Mouse (Mus musculus) thymus, postnatal 10 days (tissue): Measurements from ENCODE around the gene Gal3st2b.
"Not testable (repeated sequence)": the region's sequence is repeated elsewhere in the genome, so short reads cannot be mapped to it uniquely, and the experiment has no call there.

Source experiments
- DNase-seq, 2 experiments: peaks; one replicate each; pipeline ENCODE4 v3.0.0; 2021; ENCODE audit warnings: low spot score in 2 of 2

Gal3st2b gene

DNA sequence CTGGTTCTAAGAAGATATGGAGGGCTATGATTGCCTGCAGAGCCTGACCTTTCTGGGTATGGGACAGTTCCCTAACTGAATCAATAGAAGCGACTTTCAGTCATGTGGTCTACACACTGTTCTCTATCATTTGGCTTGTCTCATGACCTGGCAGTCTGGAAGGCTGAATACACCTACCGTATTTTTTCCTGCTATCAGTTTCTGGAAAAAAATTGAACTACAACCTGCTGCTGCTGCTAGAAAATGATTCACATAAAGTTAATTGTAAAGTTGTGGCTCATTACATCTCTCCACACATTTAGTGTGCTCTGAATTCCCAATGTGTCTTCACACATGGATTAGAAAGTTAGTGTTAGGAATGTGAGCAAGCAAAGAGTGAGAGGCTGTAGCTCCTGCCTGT, at the start of gene Gal3st2b:
Gene Gal3st2b, plus strand, starts transcription at position 301 of the 400 bp plus-strand sequence.
- DNase-seq = not testable (repeated sequence)

DNA sequence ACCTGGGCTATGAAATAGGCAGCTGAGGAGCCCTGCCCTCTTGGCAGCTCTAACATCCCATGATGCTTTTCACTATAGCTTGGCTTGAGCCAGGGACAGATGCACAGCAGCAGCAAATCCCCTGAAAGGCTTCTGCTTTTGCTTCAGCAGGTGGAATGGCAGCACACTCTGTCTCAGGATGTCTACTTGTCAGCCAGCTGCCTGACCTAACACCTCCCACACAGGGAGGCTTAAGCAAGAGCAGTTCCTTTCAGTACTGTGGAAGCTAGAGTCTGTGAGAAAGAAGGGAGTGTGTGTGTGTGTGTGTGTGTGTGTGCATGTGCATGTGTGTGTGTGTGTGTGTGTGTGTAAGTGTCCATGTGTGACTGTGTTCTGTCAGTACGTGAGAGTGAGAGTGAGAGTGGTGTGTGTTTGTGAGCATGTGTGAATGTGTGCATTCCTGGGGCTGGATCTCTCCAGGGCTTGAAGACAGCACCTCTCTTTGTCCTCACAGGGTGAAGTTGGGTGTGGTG, 46.5 kb upstream of the Gal3st2b start:
- not testable (repeated sequence) for DNase-seq

DNA sequence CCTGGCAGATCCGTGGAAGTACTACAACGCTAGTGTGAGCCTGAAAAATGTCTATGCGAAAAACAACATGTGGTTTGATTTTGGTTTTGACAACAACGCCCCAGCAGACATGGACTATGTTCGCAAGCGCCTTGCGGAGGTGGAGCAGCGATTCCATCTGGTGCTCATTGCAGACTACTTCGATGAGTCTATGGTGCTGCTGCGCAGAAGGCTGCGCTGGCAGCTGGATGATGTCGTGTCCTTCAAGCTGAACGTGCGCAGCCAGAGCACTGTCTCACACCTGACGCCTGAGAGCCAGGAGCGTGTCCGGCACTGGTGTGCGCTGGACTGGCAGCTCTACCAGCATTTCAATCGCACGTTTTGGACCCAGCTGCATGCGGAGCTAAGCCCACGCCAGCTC, 43.7 kb upstream of the Gal3st2b start:
- not testable (repeated sequence) for DNase-seq

DNA sequence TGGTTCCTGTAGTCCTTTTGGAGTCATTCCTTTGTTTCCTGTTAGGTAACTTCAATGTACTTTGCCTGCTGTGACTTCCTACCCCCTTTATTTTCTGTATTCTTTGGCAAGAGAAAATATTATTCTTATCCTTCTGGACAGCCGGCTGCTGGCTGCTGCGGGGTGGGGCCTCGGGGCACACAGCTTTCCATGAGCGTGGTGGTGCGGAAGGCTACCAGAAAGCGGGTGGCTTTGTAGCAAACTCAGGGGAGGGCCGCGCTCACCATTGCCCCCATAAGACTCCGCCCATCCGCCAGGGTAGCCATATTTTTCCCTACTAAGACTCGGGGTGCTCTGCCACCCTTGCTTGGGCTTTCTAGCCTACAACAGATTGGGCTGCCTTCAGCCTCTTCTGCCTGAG, 36.3 kb upstream of the Gal3st2b start:
- not testable (repeated sequence) for DNase-seq

DNA sequence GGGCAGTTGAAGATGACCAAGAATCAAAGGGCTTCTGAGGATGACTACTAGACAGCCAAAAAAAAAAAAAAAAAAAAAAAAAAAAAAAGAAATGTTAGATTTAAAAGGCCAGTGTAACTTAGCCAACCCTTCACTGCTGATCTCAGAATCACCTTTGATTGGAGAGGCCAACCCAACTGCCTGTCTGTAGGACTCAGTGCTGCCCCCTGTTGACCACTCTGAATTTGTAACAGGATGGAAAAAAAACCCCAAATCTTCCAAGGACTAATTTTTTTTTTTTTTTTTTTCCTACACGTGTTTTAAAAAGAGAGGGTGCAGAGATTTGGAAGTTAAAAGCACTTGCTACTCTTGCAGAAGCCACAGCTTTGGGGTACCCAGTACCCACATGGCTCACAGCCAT, 27.2 kb upstream of the Gal3st2b start:
- not testable (repeated sequence) for DNase-seq

DNA sequence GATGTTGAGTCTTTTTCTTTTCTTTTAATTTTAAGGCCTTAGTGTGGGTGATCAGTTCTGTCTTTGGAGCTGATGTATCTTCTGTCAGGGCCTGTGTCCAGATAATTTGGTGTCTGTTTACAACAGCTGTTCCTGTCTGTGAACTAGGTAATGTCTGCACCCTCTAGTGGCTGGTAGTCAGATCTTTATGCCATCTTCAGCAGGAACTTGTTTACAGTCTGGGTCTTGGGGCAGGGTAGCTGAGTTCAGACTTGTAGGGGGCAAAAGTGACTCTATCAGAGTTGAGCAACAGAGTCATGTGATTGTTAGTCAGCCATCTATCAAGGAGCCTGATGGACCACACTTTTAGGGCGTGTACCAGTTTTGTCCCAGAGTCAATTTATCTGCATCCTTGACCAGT, 20.7 kb upstream of the Gal3st2b start:
- not testable (repeated sequence) for DNase-seq

DNA sequence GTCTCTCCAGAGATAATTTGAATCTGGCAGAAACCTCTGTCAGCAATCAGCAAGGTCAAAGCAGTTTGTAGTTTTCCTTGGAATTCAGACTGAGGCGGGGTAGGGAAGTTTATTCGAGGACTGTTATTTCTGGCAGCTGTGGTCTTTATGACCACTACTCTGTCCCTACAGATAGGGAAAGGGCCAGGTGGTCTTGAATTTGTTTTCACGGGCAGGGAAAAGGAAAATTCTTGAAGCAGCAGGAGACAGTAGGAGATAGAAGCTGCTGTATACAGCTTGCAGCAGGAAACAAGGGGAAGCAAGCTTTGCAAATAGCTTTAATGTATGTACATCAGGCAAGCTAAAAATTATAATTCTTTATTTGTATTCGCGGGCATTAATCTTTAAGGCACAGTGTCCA, 16.8 kb upstream of the Gal3st2b start:
- DNase-seq = not testable (repeated sequence)

DNA sequence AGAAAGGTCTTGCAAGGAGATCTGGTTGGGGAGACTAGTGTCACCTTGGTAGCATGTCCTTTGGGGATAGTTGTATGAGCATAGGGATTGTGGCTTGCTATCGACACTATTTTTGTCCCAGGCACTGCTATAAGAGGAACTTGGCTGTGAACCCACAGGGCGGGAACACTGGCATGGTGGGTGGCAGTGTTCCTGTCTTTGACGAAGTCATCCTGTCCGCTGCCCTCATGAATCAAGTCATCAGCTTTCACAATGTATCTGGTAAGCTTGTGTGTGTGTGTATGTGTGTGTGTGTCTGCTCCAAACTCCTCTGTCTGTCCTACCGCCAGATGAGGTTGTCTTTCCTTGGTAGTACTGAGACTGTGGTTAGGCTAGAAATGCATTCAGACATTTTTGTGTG, 11.4 kb upstream of the Gal3st2b start:
- not testable (repeated sequence) for DNase-seq

DNA sequence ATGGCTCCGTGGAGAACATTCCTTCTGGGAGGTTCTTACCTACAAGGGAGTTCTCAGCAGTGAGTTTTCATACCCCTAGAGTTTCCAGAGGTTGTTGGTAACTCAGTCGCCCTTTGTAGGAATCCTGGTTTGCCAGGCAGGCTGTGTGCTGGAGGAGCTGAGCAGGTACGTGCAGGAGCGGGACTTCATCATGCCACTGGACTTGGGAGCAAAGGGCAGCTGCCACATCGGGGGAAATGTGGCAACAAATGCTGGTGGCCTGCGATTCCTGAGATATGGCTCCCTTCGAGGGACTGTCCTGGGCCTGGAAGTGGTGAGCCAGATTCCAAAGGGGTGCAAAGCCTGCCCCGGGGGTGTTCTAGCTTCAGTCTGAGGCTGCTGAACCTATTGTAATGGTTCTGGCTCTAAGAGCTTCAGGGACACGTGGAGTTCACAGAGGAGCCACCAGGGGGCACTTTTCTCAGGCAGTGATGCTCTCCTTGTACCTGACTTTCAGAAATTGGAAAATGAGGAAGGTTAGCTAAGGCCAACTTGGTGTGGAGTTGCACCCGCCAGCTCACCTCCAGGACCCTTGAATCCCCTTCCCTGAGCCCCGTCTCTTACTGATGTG, 9.0 kb upstream of the Gal3st2b start:
- not testable (repeated sequence) for DNase-seq

DNA sequence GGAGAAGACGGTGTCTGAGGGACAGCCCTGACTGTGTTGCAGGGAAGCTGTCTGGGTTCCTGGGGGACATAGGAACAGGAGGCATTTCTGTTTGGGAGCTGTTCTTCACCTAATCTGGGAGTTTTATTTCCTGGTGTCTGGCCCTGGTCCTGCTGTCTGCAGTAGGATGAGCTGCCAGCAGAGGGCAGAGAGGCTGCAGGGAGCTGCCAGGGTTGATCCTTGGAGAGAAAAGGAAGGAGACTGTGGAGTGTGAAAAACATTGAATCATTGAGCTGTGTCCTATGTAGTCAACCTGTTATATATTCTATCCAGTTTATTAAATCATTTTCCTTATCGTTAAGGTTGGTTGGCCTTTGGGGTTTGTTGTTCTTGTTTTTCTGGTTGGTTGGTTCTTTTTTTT, 6.2 kb upstream of the Gal3st2b start:
- not testable (repeated sequence) for DNase-seq

DNA sequence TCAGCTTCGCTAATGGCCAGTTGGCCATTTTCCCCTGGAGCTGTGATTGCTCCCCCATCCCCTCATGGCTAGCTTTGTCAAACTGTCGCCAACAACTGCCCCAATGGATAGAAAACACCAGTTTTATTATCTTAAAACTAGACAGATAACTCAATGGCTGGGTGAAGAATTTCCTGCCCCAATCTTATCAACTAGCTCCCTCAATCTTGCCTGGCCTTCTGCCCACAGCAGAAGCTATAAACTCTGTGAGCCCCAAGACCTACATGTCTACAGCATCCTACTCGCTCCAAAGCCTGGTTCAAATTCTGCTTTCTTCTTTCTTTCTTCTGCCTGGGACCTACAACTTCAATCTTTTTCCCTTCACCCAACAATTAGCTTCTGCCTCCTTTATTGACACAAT, 951 bp upstream of the Gal3st2b start:
- DNase-seq = not testable (repeated sequence)

DNA sequence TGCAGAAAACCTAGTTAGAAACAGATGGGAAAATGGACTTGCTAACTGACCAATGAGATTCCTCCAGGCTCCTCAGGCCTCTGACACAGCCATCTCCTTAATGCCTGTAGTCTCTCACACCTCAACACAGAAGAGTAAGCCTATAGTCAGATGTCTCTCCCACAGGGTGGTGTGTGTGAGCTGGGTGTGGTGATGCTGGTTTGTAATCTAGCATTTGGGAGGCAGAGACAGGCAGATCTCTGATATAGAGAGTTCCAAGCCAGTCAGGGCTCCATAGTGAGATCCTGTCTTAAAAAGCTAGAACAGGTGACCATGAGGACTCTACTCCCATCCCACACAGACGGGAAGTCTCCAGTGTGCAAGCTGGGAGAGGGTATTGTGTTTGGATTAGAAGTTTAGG, 664 bp downstream of the Gal3st2b start:
- DNase-seq = not testable (repeated sequence)

DNA sequence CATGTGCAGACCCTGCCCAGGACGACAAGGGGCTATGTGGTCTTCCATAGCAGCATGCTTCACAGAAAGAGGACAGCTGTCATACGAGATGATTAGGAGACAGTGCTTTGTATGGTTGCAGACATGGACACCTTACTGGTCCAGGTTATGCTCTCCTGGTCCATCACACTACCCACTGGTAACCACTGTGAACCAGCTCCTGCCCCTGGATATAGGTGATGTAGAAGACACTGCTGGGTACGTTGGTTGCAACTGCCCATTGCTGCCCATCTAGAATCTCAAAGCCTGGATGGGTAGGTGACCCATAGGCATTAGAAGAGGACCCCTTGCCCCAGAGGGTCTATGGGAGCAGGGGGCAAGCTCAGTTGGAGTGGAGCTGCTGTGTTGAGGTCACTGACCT, 1.2 kb downstream of the Gal3st2b start:
- not testable (repeated sequence) for DNase-seq

DNA sequence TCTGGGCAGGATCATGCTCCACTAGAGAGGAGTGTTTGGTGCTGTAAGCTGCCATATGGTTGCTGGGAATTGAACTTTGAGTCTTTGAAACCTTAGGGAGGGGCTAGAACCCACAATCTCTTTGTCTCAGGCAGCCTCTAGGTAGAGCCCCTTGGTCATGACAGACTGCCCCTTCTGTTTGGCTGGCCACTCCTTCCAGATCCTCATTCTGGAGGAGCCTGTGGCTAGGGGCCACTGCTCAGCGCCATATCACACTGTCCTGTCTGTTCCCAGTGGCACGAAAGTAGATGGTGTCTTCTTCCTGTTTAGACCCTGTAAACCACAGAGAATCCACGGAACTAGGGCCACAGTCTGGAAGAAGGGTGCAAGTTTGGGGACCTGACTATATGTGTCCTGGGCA, 4.5 kb downstream of the Gal3st2b start:
- not testable (repeated sequence) for DNase-seq

DNA sequence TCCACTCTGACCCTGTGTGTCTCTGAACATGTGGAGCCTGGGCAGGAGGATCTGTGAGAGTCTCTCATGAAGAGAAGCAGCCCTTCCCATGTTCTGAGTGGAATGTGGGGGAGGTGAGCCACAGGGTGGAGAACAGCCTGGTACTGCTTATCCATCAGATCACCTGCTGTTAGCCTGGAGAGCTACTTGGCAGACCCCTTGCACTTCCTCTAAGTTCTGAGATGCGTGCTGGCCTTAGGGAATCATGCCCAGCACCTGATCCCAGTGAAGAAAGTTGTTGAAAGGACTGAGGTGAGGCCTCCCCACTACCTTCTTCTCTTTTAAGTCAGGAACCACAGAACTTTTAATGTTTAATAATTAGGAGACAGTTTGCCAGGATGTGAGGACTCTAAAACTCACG, 5.0 kb downstream of the Gal3st2b start:
- DNase-seq = not testable (repeated sequence)

DNA sequence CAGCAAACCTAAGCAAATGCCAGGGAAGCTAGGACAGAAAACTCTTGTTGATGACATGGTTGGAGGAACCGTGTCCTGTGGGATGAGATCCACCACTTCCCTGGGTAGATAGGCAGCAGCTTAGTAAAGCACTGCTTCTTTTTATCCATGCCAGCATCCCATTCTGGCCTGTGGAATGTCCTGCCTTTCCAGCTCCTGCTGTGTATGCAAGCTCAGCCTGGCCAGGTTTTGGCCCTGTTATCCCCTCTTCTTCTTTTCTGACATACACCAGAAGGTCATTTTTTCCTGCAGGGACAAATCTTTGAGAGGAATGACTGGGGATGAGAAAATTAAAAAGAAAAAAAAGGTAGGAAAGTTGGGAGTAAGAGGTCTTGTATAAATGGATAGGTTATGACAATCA, 17.3 kb downstream of the Gal3st2b start:
- DNase-seq = not testable (repeated sequence)

DNA sequence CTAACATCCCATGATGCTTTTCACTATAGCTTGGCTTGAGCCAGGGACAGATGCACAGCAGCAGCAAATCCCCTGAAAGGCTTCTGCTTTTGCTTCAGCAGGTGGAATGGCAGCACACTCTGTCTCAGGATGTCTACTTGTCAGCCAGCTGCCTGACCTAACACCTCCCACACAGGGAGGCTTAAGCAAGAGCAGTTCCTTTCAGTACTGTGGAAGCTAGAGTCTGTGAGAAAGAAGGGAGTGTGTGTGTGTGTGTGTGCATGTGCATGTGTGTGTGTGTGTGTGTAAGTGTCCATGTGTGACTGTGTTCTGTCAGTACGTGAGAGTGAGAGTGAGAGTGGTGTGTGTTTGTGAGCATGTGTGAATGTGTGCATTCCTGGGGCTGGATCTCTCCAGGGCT, 19.7 kb downstream of the Gal3st2b start:
- DNase-seq = not testable (repeated sequence)

DNA sequence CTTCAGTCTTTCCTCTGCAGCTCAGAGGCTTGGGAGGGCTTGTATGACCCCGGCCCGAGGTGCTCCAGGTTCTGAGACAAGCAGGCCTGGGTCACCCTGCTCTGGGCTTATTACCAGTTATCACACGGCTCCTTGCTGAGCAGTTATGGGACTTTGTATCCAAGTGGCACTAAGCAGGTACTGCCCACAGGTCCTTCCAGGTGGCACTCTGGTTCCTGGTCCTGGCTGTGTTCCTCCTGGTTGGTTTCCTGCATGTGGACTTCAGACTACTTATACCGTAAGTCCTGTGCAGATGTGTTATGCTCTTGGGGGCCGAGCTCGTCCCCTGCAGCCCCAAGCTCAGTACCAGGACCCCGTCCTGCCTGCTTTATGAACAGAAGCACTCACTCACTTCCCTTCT, 20.3 kb downstream of the Gal3st2b start:
- not testable (repeated sequence) for DNase-seq

DNA sequence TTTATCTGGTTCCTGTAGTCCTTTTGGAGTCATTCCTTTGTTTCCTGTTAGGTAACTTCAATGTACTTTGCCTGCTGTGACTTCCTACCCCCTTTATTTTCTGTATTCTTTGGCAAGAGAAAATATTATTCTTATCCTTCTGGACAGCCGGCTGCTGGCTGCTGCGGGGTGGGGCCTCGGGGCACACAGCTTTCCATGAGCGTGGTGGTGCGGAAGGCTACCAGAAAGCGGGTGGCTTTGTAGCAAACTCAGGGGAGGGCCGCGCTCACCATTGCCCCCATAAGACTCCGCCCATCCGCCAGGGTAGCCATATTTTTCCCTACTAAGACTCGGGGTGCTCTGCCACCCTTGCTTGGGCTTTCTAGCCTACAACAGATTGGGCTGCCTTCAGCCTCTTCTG, 31.0 kb downstream of the Gal3st2b start:
- not testable (repeated sequence) for DNase-seq

DNA sequence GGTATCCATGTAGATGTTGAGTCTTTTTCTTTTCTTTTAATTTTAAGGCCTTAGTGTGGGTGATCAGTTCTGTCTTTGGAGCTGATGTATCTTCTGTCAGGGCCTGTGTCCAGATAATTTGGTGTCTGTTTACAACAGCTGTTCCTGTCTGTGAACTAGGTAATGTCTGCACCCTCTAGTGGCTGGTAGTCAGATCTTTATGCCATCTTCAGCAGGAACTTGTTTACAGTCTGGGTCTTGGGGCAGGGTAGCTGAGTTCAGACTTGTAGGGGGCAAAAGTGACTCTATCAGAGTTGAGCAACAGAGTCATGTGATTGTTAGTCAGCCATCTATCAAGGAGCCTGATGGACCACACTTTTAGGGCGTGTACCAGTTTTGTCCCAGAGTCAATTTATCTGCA, 48.4 kb downstream of the Gal3st2b start:
- not testable (repeated sequence) for DNase-seq

DNA sequence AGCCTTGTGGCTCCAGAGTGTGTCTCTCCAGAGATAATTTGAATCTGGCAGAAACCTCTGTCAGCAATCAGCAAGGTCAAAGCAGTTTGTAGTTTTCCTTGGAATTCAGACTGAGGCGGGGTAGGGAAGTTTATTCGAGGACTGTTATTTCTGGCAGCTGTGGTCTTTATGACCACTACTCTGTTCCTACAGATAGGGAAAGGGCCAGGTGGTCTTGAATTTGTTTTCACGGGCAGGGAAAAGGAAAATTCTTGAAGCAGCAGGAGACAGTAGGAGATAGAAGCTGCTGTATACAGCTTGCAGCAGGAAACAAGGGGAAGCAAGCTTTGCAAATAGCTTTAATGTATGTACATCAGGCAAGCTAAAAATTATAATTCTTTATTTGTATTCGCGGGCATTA, 52.3 kb downstream of the Gal3st2b start:
- DNase-seq = not testable (repeated sequence)

DNA sequence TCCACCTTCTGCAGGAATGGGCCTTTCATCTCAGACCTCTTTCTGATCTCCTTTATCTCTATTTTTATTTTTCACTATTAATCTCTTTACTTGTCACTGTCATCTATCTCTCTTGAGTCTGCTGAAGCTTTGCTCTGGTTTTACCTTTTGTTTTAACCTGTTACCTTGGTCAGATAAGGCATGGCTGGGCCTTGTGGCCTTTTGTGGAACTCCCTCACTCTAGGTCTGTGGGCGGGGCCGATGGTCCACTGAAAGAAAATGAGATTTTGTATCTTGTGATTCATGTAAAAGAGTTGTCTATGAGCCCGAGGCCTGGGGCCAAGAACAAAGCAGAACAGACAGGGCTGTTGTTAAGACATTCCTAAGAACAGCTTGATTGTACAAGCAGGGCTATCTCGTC, 52.7 kb downstream of the Gal3st2b start:
- DNase-seq = not testable (repeated sequence)

DNA sequence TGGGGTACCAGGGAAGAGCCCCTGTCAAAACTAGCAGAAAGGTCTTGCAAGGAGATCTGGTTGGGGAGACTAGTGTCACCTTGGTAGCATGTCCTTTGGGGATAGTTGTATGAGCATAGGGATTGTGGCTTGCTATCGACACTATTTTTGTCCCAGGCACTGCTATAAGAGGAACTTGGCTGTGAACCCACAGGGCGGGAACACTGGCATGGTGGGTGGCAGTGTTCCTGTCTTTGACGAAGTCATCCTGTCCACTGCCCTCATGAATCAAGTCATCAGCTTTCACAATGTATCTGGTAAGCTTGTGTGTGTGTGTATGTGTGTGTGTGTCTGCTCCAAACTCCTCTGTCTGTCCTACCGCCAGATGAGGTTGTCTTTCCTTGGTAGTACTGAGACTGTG, 57.7 kb downstream of the Gal3st2b start:
- DNase-seq = not testable (repeated sequence)

DNA sequence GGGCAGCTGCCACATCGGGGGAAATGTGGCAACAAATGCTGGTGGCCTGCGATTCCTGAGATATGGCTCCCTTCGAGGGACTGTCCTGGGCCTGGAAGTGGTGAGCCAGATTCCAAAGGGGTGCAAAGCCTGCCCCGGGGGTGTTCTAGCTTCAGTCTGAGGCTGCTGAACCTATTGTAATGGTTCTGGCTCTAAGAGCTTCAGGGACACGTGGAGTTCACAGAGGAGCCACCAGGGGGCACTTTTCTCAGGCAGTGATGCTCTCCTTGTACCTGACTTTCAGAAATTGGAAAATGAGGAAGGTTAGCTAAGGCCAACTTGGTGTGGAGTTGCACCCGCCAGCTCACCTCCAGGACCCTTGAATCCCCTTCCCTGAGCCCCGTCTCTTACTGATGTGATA, 60.2 kb downstream of the Gal3st2b start:
- DNase-seq = not testable (repeated sequence)
